8 mouse cellular contexts compared by ENCODE assay signal in the genomic region with DNA sequence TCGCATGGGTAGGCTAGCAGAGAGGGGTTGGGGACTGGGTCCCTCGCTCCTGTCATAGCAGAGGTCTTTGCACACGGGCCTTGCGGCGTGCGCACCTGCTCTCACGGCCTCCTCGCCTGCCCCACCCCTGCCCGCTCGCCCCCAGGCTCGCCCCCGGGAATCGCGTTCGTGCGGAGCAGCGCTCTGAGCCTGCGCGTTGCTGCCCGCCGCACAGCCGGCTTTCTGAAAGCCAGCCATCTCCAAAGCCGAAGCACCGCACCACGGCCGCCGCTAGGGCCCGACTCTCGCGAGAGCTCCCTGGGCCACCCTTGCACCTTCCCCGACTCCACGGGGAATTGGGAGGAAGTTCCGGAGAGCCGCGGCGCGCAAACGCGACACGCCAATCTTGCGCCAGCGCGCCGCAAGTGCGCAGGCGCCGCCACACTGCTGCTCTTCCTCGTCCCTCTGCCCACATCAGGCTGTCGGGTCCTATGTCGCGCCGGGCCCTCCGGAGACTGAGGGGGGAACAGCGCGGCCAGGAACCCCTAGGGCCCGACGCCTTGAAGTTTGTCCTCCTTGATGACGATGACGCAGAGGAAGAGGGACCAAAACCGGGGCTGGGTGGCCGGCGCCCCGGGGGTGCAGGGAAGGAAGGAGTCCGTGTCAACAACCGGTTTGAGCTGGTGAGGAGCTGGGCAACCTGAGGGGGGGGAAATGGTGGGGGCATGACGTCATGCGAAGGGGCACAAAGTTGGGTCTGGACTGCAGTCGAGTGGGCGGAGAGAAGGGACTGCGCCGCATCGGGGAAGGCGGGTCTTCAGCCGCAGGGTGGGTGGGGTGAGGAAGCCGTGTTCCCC. TPM values are rescaled to one million over a fixed set of nuclear protein-coding genes. Genes with fewer than 3 reads are reported as not detected.
DNase-seq lines count a peak whose midpoint lies in the region; ATAC-seq lines count a peak whose summit lies in the region.

A gene (plus strand): TSS at position 351 of the 836 bp plus-strand sequence.

- WGBS in heart, embryonic 13.5 days: under 1% methylated on average over 75 of the region's 75 CpGs
- under 1% methylated on average over 75 of the region's 75 CpGs for WGBS in liver, embryonic 12.5 days (ENCODE audit: insufficient replicate concordance)
- under 1% methylated on average over 75 of the region's 75 CpGs for WGBS in stomach, embryonic 15.5 days

- H3K27ac ChIP-seq in heart, embryonic 13.5 days (replicated peaks): peak within 1 kb of the TSS; percentile 98
- H3K27ac ChIP-seq in liver, embryonic 12.5 days: peak within 1 kb of the TSS; percentile 94
- H3K27ac ChIP-seq in stomach, embryonic 15.5 days: peak within 1 kb of the TSS; percentile 99

- peaks cover 28% of the 10 kb centered on the region for H3K4me1 ChIP-seq in heart, embryonic 13.5 days
- H3K4me1 ChIP-seq in liver, embryonic 12.5 days: peaks cover 39% of the 10 kb centered on the region
- 0 out of 2 replicates have a peak, but pooled peaks cover 12% of the 10 kb centered on the region for H3K4me1 ChIP-seq in stomach, embryonic 15.5 days

- peak within 1 kb of the TSS; percentile 93 for H3K9ac ChIP-seq in heart, embryonic 13.5 days
- H3K9ac ChIP-seq in liver, embryonic 12.5 days: peak within 1 kb of the TSS; percentile 89
- peak within 1 kb of the TSS; percentile 76 for H3K9ac ChIP-seq in stomach, embryonic 15.5 days

- H3K36me3 ChIP-seq in heart, embryonic 13.5 days: peaks cover 25% of the 10 kb centered on the region
- H3K36me3 ChIP-seq in liver, embryonic 12.5 days: peaks cover 25% of the 10 kb centered on the region
- H3K36me3 ChIP-seq in stomach, embryonic 15.5 days: 0 out of 2 replicates have a peak, but pooled peaks cover 6% of the 10 kb centered on the region

- peak within 1 kb of the TSS; percentile 86 for H3K4me3 ChIP-seq in heart, embryonic 13.5 days
- H3K4me3 ChIP-seq in liver, embryonic 12.5 days: peak within 1 kb of the TSS; percentile 87
- peak within 1 kb of the TSS; percentile 96 for H3K4me3 ChIP-seq in stomach, embryonic 15.5 days (replicated peaks)

- H3K27me3 ChIP-seq in heart, embryonic 13.5 days (replicated peaks): no peaks in the 10 kb centered on the region
- no peaks in the 10 kb centered on the region for H3K27me3 ChIP-seq in liver, embryonic 12.5 days (replicated peaks)
- H3K27me3 ChIP-seq in stomach, embryonic 15.5 days (replicated peaks): no peaks in the 10 kb centered on the region

- ATAC-seq in erythroid progenitor cell, adult 5-6 weeks (replicated peaks; ENCODE audit: low FRiP score, poor library complexity, severe bottlenecking): peak; percentile 82
- peak; percentile 85 for ATAC-seq in heart, embryonic 13.5 days (ENCODE audit: extremely low read depth, insufficient number of reproducible peaks, low FRiP score, low TSS enrichment)
- peak; percentile 84 for ATAC-seq in liver, embryonic 12.5 days
- peak; percentile 90 for ATAC-seq in stomach, embryonic 15.5 days (ENCODE audit: insufficient read depth, low FRiP score, low read depth)

- H3K9me3 ChIP-seq in heart, embryonic 13.5 days: no peaks in the 10 kb centered on the region
- H3K9me3 ChIP-seq in liver, embryonic 12.5 days (replicated peaks): no peaks in the 10 kb centered on the region
- H3K9me3 ChIP-seq in stomach, embryonic 15.5 days: no peaks in the 10 kb centered on the region

- DNase-seq in CD4-positive helper T cell, adult 2 months (ENCODE audit: low read depth, low spot score): peak; percentile 98
- peak; percentile 93 for DNase-seq in brain, embryonic 18.5 days (ENCODE audit: low read depth, low spot score)
- peak; percentile 97 for DNase-seq in kidney, postnatal 10 days
- DNase-seq in natural killer cell, adult 2 months (ENCODE audit: low spot score in 2 of 2): peak; percentile 91 to 97

- peak within 1 kb of the TSS; percentile 92 for H3K4me2 ChIP-seq in heart, embryonic 13.5 days
- peak within 1 kb of the TSS; percentile 84 for H3K4me2 ChIP-seq in liver, embryonic 12.5 days
- H3K4me2 ChIP-seq in stomach, embryonic 15.5 days: peak within 1 kb of the TSS; percentile 83

RNA-seq across cellular contexts. Expression of the gene that starts here (rescaled TPM):
- 36.4 and 48.6 TPM in 2 replicates for total RNA-seq in erythroid progenitor cell, adult 5-6 weeks (2015; ENCODE audit: low replicate concordance)
- total RNA-seq in erythroid progenitor cell, adult 5-6 weeks (2017; ENCODE audit: low replicate concordance): 27.2 and 70.3 TPM in 2 replicates
- 136 and 141 TPM in 2 replicates for polyA plus RNA-seq in heart, embryonic 13.5 days (2015; fragmentation: Nextera tagmentation; extraction: Ambion mirVana)
- polyA plus RNA-seq in liver, embryonic 12.5 days (2016; fragmentation: Nextera tagmentation; extraction: Ambion mirVana): 79.2 and 94.3 TPM in 2 replicates
- 159 and 182 TPM in 2 replicates for polyA plus RNA-seq in stomach, embryonic 15.5 days (2015; fragmentation: Nextera tagmentation; extraction: Ambion mirVana)

Comparison
In these comparisons a context has a peak if more than half of its experiments do, and no peak if none do; other contexts are left out.
1. Peak in every context shown above with its lines: DNase-seq, ATAC-seq, H3K4me3 ChIP-seq and H3K27ac ChIP-seq.